Mouse (Mus musculus): ENCODE results near the gene Atoh7.

Gene Atoh7

GRCm38 (mm10) chr10:63098191-63098590 is 1.3 kb upstream of the Atoh7 start:
- DNase-seq (ENCODE audit: low spot score in 2 of 2) = no peak

- DNase-seq (ENCODE audit: low spot score in 2 of 2) = no peak
Observed at GRCm38 (mm10) chr10:63099941-63100562, 601 bp downstream of the Atoh7 start.

GRCm38 (mm10) chr10:63100657-63101056 is 1.2 kb downstream of the Atoh7 start:
- no peak for DNase-seq (ENCODE audit: low spot score in 2 of 2)

GRCm38 (mm10) chr10:63113027-63113604 is 13.7 kb downstream of the Atoh7 start:
- no peak for DNase-seq (ENCODE audit: low spot score in 2 of 2)

- no peak for DNase-seq (ENCODE audit: low spot score in 2 of 2)
Observed at GRCm38 (mm10) chr10:63113716-63114360, 14.4 kb downstream of the Atoh7 start.

GRCm38 (mm10) chr10:63115881-63116280 is 16.4 kb downstream of the Atoh7 start:
- DNase-seq (ENCODE audit: low spot score in 2 of 2) = no peak

GRCm38 (mm10) chr10:63116376-63116775 is 16.9 kb downstream of the Atoh7 start:
- DNase-seq (ENCODE audit: low spot score in 2 of 2) = no peak

- no peak for DNase-seq (ENCODE audit: low spot score in 2 of 2)
Observed at GRCm38 (mm10) chr10:63117583-63117982, 18.1 kb downstream of the Atoh7 start.

- DNase-seq (ENCODE audit: low spot score in 2 of 2) = no peak
Observed at GRCm38 (mm10) chr10:63119916-63120315, 20.5 kb downstream of the Atoh7 start.

GRCm38 (mm10) chr10:63121961-63122360 is 22.5 kb downstream of the Atoh7 start:
- no peak for DNase-seq (ENCODE audit: low spot score in 2 of 2)

GRCm38 (mm10) chr10:63122516-63122915 is 23.1 kb downstream of the Atoh7 start:
- DNase-seq (ENCODE audit: low spot score in 2 of 2) = no peak

GRCm38 (mm10) chr10:63123141-63123540 is 23.7 kb downstream of the Atoh7 start:
- no peak for DNase-seq (ENCODE audit: low spot score in 2 of 2)

- DNase-seq (ENCODE audit: low spot score in 2 of 2) = no peak
Observed at GRCm38 (mm10) chr10:63124016-63124415, 24.6 kb downstream of the Atoh7 start.

- no peak for DNase-seq (ENCODE audit: low spot score in 2 of 2)
Observed at GRCm38 (mm10) chr10:63125343-63125742, 25.9 kb downstream of the Atoh7 start.

GRCm38 (mm10) chr10:63126116-63126515 is 26.7 kb downstream of the Atoh7 start:
- no peak for DNase-seq (ENCODE audit: low spot score in 2 of 2)

- no peak for DNase-seq (ENCODE audit: low spot score in 2 of 2)
Observed at GRCm38 (mm10) chr10:63127156-63127555, 27.7 kb downstream of the Atoh7 start.

- peak; percentile 62 to 75 for DNase-seq (ENCODE audit: low spot score in 2 of 2)
Observed at GRCm38 (mm10) chr10:63128256-63128655, 28.8 kb downstream of the Atoh7 start.

GRCm38 (mm10) chr10:63130500-63130899 is 31.0 kb downstream of the Atoh7 start:
- DNase-seq (ENCODE audit: low spot score in 2 of 2) = no peak

GRCm38 (mm10) chr10:63132356-63132755 is 32.9 kb downstream of the Atoh7 start:
- no peak for DNase-seq (ENCODE audit: low spot score in 2 of 2)

GRCm38 (mm10) chr10:63133326-63133725 is 33.9 kb downstream of the Atoh7 start:
- DNase-seq (ENCODE audit: low spot score in 2 of 2) = no peak

- DNase-seq (ENCODE audit: low spot score in 2 of 2) = no peak
Observed at GRCm38 (mm10) chr10:63135680-63136079, 36.2 kb downstream of the Atoh7 start.

- no peak for DNase-seq (ENCODE audit: low spot score in 2 of 2)
Observed at GRCm38 (mm10) chr10:63136436-63136835, 37.0 kb downstream of the Atoh7 start.

- no peak for DNase-seq (ENCODE audit: low spot score in 2 of 2)
Observed at GRCm38 (mm10) chr10:63142660-63143059, 43.2 kb downstream of the Atoh7 start.

All from heart, adult 9 months (tissue).